Mouse (Mus musculus) midbrain, postnatal 0 days (tissue): ENCODE results near the gene Cdca5. TPM values are rescaled to one million over a fixed set of nuclear protein-coding genes. Genes with fewer than 3 reads are reported as not detected.
A peak's percentile ranks its signal among the peaks of the same experiment; 100 is the strongest.
"Not testable (repeated sequence)": the region's sequence is repeated elsewhere in the genome, so short reads cannot be mapped to it uniquely, and the experiment has no call there.

Experiments
- ATAC-seq: fragments of 200-750 bp; cut with Nextera tagmentation; 2 replicates; pipeline ENCODE4 v1.8.0; 2017; ENCODE audit warnings: moderate number of reproducible peaks, mild to moderate bottlenecking, moderate TSS enrichment, moderate library complexity; ENCODE audit not compliant: low FRiP score
- DNase-seq: peaks from one replicate; pipeline ENCODE4 v3.0.0-alpha.2; 2015; ENCODE audit warnings: low spot score
- H3K27ac ChIP-seq: fragments of 300-500 bp; sonication (generic); 2 replicates; pipeline ENCODE4 v1.5.1; 2014; ENCODE audit warnings: low read depth, mild to moderate bottlenecking, low read length, mixed read lengths
- H3K27me3 ChIP-seq: fragments of 300-500 bp; sonication (generic); 2 replicates; pipeline ENCODE4 v1.6.1; 2014; ENCODE audit warnings: low read length, control low read depth, mixed read lengths; ENCODE audit not compliant: insufficient read depth
- H3K36me3 ChIP-seq: fragments of 300-500 bp; sonication (generic); 2 replicates; pipeline ENCODE4 v1.6.1; 2014; ENCODE audit warnings: low read length, control low read depth, mixed read lengths; ENCODE audit not compliant: insufficient read depth
- H3K4me1 ChIP-seq: fragments of 300-500 bp; sonication (generic); 2 replicates; pipeline ENCODE4 v1.6.1; 2014; ENCODE audit warnings: mild to moderate bottlenecking, control low read depth, antibody characterized with exemption, low read length, mixed read lengths; ENCODE audit not compliant: insufficient read depth
- H3K4me2 ChIP-seq: fragments of 300-500 bp; sonication (generic); 2 replicates; pipeline ENCODE4 v1.6.1; 2014; ENCODE audit warnings: low read depth, mild to moderate bottlenecking, low read length, mixed read lengths; ENCODE audit not compliant: poor library complexity, severe bottlenecking
- H3K4me3 ChIP-seq: fragments of 300-500 bp; sonication (generic); 2 replicates; pipeline ENCODE4 v1.5.1; 2014; ENCODE audit warnings: low read depth, mild to moderate bottlenecking, low read length, moderate library complexity
- H3K9ac ChIP-seq: fragments of 300-500 bp; sonication (generic); replicated peaks from 2 replicates; pipeline ENCODE4 v1.6.1; 2014; ENCODE audit warnings: mild to moderate bottlenecking, low read length, moderate library complexity, mixed read lengths; ENCODE audit not compliant: poor library complexity, severe bottlenecking
- H3K9me3 ChIP-seq: fragments of 300-500 bp; sonication (generic); 2 replicates; pipeline ENCODE4 v1.6.1; 2016; ENCODE audit warnings: low read length, control low read depth
- CTCF ChIP-seq: IDR thresholded peaks from 2 replicates; pipeline ENCODE4 v1.5.1; 2016; ENCODE audit warnings: antibody characterized with exemption, mild to moderate bottlenecking
- WGBS: fragments of 180-500 bp; shearing (Covaris S2); extraction: QIAGEN DNeasy Blood & Tissue Kit; methylation state at CpG from one replicate; pipeline ENCODE4 v1.1.7; 2014; 5-methylcytosine and 5-hydroxymethylcytosine counted together
- polyA plus RNA-seq: library from polyadenylated mRNA; unstranded; fragments of >200 nt; fragmentation: Nextera tagmentation; extraction: Ambion mirVana; gene quantifications from 2 replicates; pipeline ENCODE4 v1.2.1, GENCODE M21; 2015
- total RNA-seq: library from RNA; depleted of rRNA; stranded (reverse); fragments of >200 nt; gene quantifications from 2 replicates; pipeline ENCODE4 v1.2.3, GENCODE M21; 2014

The Cdca5 gene
- total and polyA plus RNA-seq, 2 experiments from 2014 or later = 1.3 to 1.6 TPM

DNA sequence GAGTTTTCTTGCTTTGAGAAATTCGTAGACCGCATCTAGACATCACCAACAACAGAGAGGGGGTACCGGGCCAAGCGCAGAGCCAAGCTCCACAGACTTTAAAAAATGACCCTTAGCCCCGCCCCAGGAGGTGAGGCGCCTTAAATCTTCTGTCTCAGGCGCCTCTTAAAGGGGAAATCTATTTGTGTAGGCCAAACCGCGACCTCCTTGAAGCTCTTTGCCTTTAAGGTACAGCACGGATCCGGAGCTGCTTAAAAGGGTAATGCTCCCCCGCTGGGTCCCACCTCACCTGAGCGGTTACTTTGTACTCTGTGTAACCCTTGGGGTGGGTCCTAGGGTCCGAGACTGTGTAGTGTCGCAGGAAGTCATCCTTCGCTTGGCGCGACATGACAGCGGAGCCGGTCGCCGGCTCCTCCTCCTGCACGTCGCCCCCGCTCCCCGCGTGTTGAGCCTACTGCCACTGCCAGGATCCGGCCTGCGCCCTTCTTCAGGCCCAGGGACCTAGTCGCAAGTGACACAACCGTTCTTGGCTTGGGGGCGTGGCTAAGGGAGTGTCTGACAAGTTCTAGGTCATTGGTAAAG is 43.1 kb downstream of the Cdca5 start, which contains the start of gene Snx15:
Gene Snx15 (minus strand): TSS at position 545 of the 582 bp plus-strand sequence.
- Histone ChIP-seq H3K4me1 (no peaks in the 10 kb centered on the region), H3K27ac (peak within 1 kb of the TSS; percentile 93), H3K9ac (peak within 1 kb of the TSS; percentile 57), H3K4me3 (peak within 1 kb of the TSS; percentile 50), H3K4me2 (peak within 1 kb of the TSS; percentile 51), H3K27me3 (no peaks in the 10 kb centered on the region), H3K9me3 (no peaks in the 10 kb centered on the region), H3K36me3 (no peaks in the 10 kb centered on the region)
- WGBS = under 1% methylated on average over 32 of the region's 32 CpGs
- DNase-seq (peak; percentile 97), ATAC-seq (peak; percentile 94)
- peak; percentile 27 for TF ChIP-seq CTCF

DNA sequence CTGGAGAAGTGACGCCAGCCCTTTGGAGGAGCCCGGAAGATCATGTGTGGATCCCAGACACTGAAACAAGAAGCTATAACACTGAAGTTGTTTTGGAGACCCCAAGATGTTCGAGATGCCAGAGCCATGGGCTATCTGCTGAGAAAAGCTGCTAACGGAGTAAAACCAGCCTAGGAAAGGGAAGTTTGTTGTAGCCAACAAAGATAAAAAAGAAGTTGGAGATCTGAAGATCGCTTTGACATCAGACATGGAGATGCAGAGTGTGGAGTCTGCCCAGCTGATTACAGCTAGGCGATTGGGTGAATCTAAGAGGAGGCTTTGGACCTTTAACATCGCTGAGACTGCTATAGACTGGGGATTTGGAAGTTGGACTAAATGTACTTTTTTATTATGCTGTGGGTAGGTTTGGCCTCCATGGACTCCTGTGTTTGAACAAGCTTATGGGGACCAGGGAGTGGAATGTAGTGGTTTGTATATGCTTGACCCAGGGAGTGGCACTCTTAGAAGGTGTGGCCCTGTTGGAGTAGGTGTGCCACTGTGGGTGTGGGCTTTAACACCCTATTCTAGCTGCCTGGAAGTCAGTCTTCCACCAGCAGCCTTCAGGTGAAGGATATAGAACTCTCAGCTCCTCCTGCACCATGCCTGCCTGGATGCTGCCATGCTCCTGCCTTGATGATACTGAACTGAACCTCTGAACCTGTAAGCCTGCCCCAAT is 45.8 kb downstream of the Cdca5 start:
- DNase-seq, H3K9me3 ChIP-seq, ATAC-seq, H3K27me3 ChIP-seq, H3K9ac ChIP-seq, H3K27ac ChIP-seq, H3K4me3 ChIP-seq, H3K4me1 ChIP-seq, H3K4me2 ChIP-seq: not testable (repeated sequence)
- 76% methylated on average over 7 of the region's 7 CpGs for WGBS
- peaks cover 15% of the 10 kb centered on the region for H3K36me3 ChIP-seq

DNA sequence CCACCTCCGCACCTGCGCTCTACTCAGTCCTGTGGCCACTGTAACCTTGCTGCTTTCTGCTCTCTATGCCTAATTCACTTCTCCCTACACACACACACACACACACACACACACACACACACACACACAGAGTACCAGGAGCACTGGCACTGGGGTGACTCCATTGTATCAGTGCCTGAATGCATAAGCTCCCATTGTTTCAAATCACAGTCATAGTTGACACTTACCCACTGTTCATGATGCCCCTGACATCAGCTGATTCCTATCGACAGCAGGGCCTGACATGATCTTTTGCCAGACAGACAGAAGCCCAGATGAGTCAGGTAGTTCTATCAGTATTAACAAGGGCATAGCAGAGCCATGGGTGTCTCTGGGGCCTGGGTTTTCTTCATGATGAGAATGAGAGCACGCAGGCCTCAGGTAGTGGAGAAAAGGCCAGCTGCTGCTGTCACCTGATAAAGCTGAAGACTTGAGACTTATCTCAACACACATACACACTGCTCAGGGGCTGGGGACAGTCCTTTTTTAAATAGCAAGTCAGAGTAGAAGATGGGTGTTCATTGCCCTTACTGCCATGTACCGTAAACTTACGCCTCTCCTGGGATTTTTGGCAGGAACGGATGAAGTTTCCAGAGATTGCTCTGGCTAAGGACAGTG is 47.5 kb downstream of the Cdca5 start:
- H3K9ac ChIP-seq = no peak overlapping the region
- 80% methylated on average over 7 of the region's 7 CpGs for WGBS
- no peak overlapping the region for H3K4me3 ChIP-seq
- peaks cover 26% of the 10 kb centered on the region for H3K36me3 ChIP-seq
- H3K4me2 ChIP-seq = no peak overlapping the region
- no peaks in the 10 kb centered on the region for H3K4me1 ChIP-seq
- DNase-seq = no peak
- no peak overlapping the region for H3K27ac ChIP-seq
- H3K27me3 ChIP-seq = no peaks in the 10 kb centered on the region
- TF ChIP-seq CTCF = no peak
- no peaks in the 10 kb centered on the region for H3K9me3 ChIP-seq
- ATAC-seq = no peak

DNA sequence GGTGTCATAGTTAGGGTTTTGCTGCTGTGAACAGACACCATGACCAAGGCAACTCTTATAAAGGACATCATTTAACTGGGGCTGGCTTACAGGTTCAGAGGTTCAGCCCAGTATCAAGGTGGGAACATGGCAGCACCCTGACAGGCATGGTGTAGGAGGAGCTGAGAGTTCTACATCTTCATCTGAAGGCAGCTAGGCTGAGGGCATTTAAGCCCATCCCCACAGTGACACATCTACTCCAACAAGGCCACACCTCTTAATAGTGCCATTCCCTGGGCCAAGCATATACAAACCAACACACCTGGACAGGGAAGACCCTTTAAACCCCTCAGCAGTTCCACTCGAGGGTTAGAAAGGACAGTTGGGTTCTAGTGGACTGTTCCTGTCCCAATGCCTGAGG is 48.4 kb downstream of the Cdca5 start:
- not testable (repeated sequence) for ATAC-seq, H3K27ac ChIP-seq, H3K9me3 ChIP-seq, DNase-seq, H3K4me3 ChIP-seq, H3K4me2 ChIP-seq, H3K4me1 ChIP-seq, H3K9ac ChIP-seq, H3K27me3 ChIP-seq
- peaks cover 31% of the 10 kb centered on the region for H3K36me3 ChIP-seq
- 55% methylated on average over 1 of the region's 1 CpGs for WGBS

DNA sequence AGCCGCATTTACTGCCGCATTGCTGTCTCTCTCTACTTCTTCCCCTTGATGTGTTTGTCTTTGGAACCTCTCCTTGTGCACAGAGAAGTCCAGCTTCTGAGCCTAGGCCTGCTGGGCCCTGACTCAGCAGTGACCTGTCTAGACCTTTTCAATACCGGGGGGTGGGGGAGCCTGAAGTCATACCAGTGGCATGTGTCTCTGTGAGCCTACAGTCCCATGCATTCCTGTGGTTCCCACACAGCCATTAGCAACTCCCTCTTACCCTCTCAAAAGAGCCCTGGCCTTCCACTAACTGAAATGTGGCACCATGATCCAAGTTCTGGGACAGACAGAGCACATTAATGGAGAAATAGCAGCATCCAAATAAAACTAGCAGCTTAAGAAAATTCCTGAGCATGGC is 51.6 kb downstream of the Cdca5 start:
- Histone ChIP-seq H3K9ac (no peak overlapping the region), H3K4me2 (no peak overlapping the region), H3K9me3 (no peaks in the 10 kb centered on the region), H3K27ac (no peak overlapping the region), H3K36me3 (peaks cover 31% of the 10 kb centered on the region), H3K27me3 (no peaks in the 10 kb centered on the region), H3K4me1 (peaks cover 10% of the 10 kb centered on the region), H3K4me3 (no peak overlapping the region)
- WGBS = 89% methylated on average over 3 of the region's 3 CpGs
- no peak for TF ChIP-seq CTCF
- no peak for DNase-seq
- ATAC-seq = no peak

DNA sequence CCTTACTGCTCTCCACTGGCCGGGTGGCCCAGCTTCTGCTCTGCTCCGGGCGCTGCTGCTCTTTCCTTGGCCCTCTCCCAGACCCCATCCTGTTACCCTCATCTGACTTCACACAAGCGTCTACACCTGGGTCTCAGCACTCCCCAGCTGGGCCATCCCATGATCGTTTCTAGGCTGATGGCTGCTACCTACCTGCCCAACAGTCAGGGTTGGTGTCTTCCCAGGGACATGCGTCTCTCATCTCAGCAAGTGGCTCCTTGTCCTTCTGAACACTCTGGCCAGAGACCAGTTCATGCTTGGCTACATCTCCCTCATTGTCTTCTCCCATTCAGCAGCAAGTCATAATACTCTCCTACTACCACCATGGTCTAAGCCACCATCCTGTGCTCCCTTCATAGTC is 54.9 kb downstream of the Cdca5 start:
- WGBS = 92% methylated on average over 6 of the region's 6 CpGs
- H3K9me3 ChIP-seq = no peaks in the 10 kb centered on the region
- DNase-seq (no peak), ATAC-seq (no peak)
- no peaks in the 10 kb centered on the region for H3K27me3 ChIP-seq
- peak overlapping the region; percentile 75; the same call in 1 of the 2 replicates for H3K9ac ChIP-seq
- peaks cover 24% of the 10 kb centered on the region for H3K36me3 ChIP-seq
- TF ChIP-seq CTCF = no peak
- peak overlapping the region; percentile 55 for H3K4me2 ChIP-seq
- H3K4me1 ChIP-seq = peaks cover 10% of the 10 kb centered on the region
- peak overlapping the region; percentile 96 for H3K27ac ChIP-seq
- H3K4me3 ChIP-seq = peak overlapping the region; percentile 54
